Mouse (Mus musculus) megakaryocyte, embryonic 14.5 days (primary cell): ENCODE measurements at regions not wholly inside any gene's neighbourhood (a gene's known extent, or its start where the extent isn't known, plus 50 kb on each side); places are given as distances from the start of the nearest gene placed in this dataset.

Source experiments
- FLI1 ChIP-seq: IDR thresholded peaks from 2 replicates; pipeline ENCODE4 v1.6.1; 2012; ENCODE audit warnings: low read length, inconsistent platforms, mixed read lengths
- GATA1 ChIP-seq: IDR thresholded peaks from 3 replicates; pipeline ENCODE4 v1.6.1; 2012; ENCODE audit warnings: mixed read lengths, low read length, inconsistent platforms, borderline replicate concordance

- TF ChIP-seq GATA1 = no peak
- no peak for TF ChIP-seq FLI1
These were observed 118.0 kb upstream of the Il6 start for GRCm38 (mm10) chr5:29894606-29895595.
